Mouse (Mus musculus): ENCODE data around the gene Cog1. TPM values are rescaled to one million over a fixed set of nuclear protein-coding genes. Genes with fewer than 3 reads are reported as not detected.
"Not testable (repeated sequence)": the region's sequence is repeated elsewhere in the genome, so short reads cannot be mapped to it uniquely, and the experiment has no call there.

Cog1 gene
- polyA plus RNA-seq, 1 experiment from 2014 or later, result 35.0 TPM

- H3K4me1 ChIP-seq (ENCODE audit: control insufficient read depth, insufficient read depth, low read length), result no peaks in the 10 kb centered on the region
- H3K27me3 ChIP-seq (ENCODE audit: control insufficient read depth, insufficient read depth, low read length), result no peaks in the 10 kb centered on the region
- no peak overlapping the region for H3K4me3 ChIP-seq (ENCODE audit: low read depth, low read length)
- ATAC-seq (ENCODE audit: low read depth), result no peak
- peaks cover 66% of the 10 kb centered on the region for H3K36me3 ChIP-seq (ENCODE audit: control insufficient read depth, insufficient read depth, low read length)
- H3K4me2 ChIP-seq (ENCODE audit: low read depth, low read length), result no peak overlapping the region
- H3K27ac ChIP-seq (ENCODE audit: low read depth, low read length), result no peak overlapping the region
- 93% methylated on average over 8 of the region's 8 CpGs for WGBS
- no peaks in the 10 kb centered on the region for H3K9me3 ChIP-seq (ENCODE audit: control insufficient read depth, low read length)
- H3K9ac ChIP-seq (replicated peaks; ENCODE audit: low read depth, low read length), result no peak overlapping the region
Measured at GRCm38 (mm10) chr11:113658319-113658718, 9.3 kb downstream of the Cog1 start.

GRCm38 (mm10) chr11:113658763-113659162, 9.8 kb downstream of the Cog1 start:
- H3K27ac ChIP-seq (ENCODE audit: low read depth, low read length), result no peak overlapping the region
- ATAC-seq (ENCODE audit: low read depth), result no peak

GRCm38 (mm10) chr11:113660213-113660612, 11.2 kb downstream of the Cog1 start:
- not testable (repeated sequence) for H3K27ac ChIP-seq (ENCODE audit: low read depth, low read length); H3K9me3 ChIP-seq (ENCODE audit: control insufficient read depth, low read length); H3K4me3 ChIP-seq (ENCODE audit: low read depth, low read length); H3K27me3 ChIP-seq (ENCODE audit: control insufficient read depth, insufficient read depth, low read length); H3K9ac ChIP-seq (replicated peaks; ENCODE audit: low read depth, low read length); H3K4me1 ChIP-seq (ENCODE audit: control insufficient read depth, insufficient read depth, low read length); ATAC-seq (ENCODE audit: low read depth); H3K4me2 ChIP-seq (ENCODE audit: low read depth, low read length)
- peaks cover 56% of the 10 kb centered on the region for H3K36me3 ChIP-seq (ENCODE audit: control insufficient read depth, insufficient read depth, low read length)
- 99% methylated on average over 3 of the region's 3 CpGs for WGBS

More at GRCm38 (mm10) chr11:113658763-113659162, 9.8 kb downstream of the Cog1 start:
- no peak overlapping the region for H3K4me2 ChIP-seq (ENCODE audit: low read depth, low read length)
- H3K4me3 ChIP-seq (ENCODE audit: low read depth, low read length), result no peak overlapping the region
- peaks cover 64% of the 10 kb centered on the region for H3K36me3 ChIP-seq (ENCODE audit: control insufficient read depth, insufficient read depth, low read length)
- no peaks in the 10 kb centered on the region for H3K4me1 ChIP-seq (ENCODE audit: control insufficient read depth, insufficient read depth, low read length)
- no peak overlapping the region for H3K9ac ChIP-seq (replicated peaks; ENCODE audit: low read depth, low read length)
- H3K9me3 ChIP-seq (ENCODE audit: control insufficient read depth, low read length), result no peaks in the 10 kb centered on the region
- 95% methylated on average over 4 of the region's 4 CpGs for WGBS
- H3K27me3 ChIP-seq (ENCODE audit: control insufficient read depth, insufficient read depth, low read length), result no peaks in the 10 kb centered on the region

GRCm38 (mm10) chr11:113660940-113661339, 12.0 kb downstream of the Cog1 start:
- WGBS, result 89% methylated on average over 11 of the region's 11 CpGs
- Histone ChIP-seq H3K4me1 (ENCODE audit: control insufficient read depth, insufficient read depth, low read length) (no peaks in the 10 kb centered on the region), H3K4me3 (ENCODE audit: low read depth, low read length) (no peak overlapping the region), H3K4me2 (ENCODE audit: low read depth, low read length) (no peak overlapping the region), H3K27me3 (ENCODE audit: control insufficient read depth, insufficient read depth, low read length) (no peaks in the 10 kb centered on the region), H3K9ac (replicated peaks; ENCODE audit: low read depth, low read length) (no peak overlapping the region), H3K27ac (ENCODE audit: low read depth, low read length) (no peak overlapping the region), H3K9me3 (ENCODE audit: control insufficient read depth, low read length) (no peaks in the 10 kb centered on the region), H3K36me3 (ENCODE audit: control insufficient read depth, insufficient read depth, low read length) (peaks cover 49% of the 10 kb centered on the region)
- ATAC-seq (ENCODE audit: low read depth), result no peak

- ATAC-seq (ENCODE audit: low read depth), result no peak
- no peaks in the 10 kb centered on the region for H3K27me3 ChIP-seq (ENCODE audit: control insufficient read depth, insufficient read depth, low read length)
Measured at GRCm38 (mm10) chr11:113661835-113662351, 12.9 kb downstream of the Cog1 start.

DNA sequence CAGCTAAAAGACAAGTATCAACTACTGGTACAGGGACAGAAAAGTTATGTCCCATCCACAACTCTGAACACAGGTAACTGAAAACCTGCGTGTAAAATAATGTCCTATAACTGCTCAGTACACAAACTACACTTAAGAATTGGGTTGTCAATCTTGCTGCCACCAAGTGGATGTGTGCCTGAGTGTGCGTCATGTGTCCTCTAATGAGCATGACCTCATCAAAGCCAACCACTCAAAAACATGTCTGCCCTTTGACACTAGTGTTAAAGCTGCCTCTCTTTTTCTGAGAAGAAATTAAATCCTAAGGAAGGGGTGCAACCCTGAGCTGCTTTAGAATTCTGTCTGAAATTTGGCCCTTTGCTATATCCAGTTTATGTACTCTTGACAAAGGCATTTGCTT, 15.3 kb downstream of the Cog1 start:
- 72% methylated on average over 2 of the region's 2 CpGs for WGBS
- H3K9me3 ChIP-seq (ENCODE audit: control insufficient read depth, low read length), result no peaks in the 10 kb centered on the region
- ATAC-seq (ENCODE audit: low read depth), result no peak
- H3K4me1 ChIP-seq (ENCODE audit: control insufficient read depth, insufficient read depth, low read length), result 0 out of 2 replicates have a peak, but pooled peaks cover 7% of the 10 kb centered on the region
- peaks cover 27% of the 10 kb centered on the region for H3K36me3 ChIP-seq (ENCODE audit: control insufficient read depth, insufficient read depth, low read length)
- no peaks in the 10 kb centered on the region for H3K27me3 ChIP-seq (ENCODE audit: control insufficient read depth, insufficient read depth, low read length)
- H3K9ac ChIP-seq (replicated peaks; ENCODE audit: low read depth, low read length), result no peak overlapping the region
- H3K4me3 ChIP-seq (ENCODE audit: low read depth, low read length), result no peak overlapping the region
- no peak overlapping the region for H3K4me2 ChIP-seq (ENCODE audit: low read depth, low read length)
- no peak overlapping the region for H3K27ac ChIP-seq (ENCODE audit: low read depth, low read length)

More at GRCm38 (mm10) chr11:113661835-113662351, 12.9 kb downstream of the Cog1 start:
- Histone ChIP-seq H3K4me1 (ENCODE audit: control insufficient read depth, insufficient read depth, low read length) (no peaks in the 10 kb centered on the region), H3K4me2 (ENCODE audit: low read depth, low read length) (no peak overlapping the region), H3K27ac (ENCODE audit: low read depth, low read length) (no peak overlapping the region), H3K9ac (replicated peaks; ENCODE audit: low read depth, low read length) (no peak overlapping the region), H3K4me3 (ENCODE audit: low read depth, low read length) (no peak overlapping the region), H3K9me3 (ENCODE audit: control insufficient read depth, low read length) (no peaks in the 10 kb centered on the region), H3K36me3 (ENCODE audit: control insufficient read depth, insufficient read depth, low read length) (peaks cover 40% of the 10 kb centered on the region)
- 95% methylated on average over 18 of the region's 18 CpGs for WGBS

- Histone ChIP-seq H3K36me3 (ENCODE audit: control insufficient read depth, insufficient read depth, low read length) (peaks cover 19% of the 10 kb centered on the region), H3K27me3 (ENCODE audit: control insufficient read depth, insufficient read depth, low read length) (no peaks in the 10 kb centered on the region), H3K4me1 (ENCODE audit: control insufficient read depth, insufficient read depth, low read length) (0 out of 2 replicates have a peak, but pooled peaks cover 7% of the 10 kb centered on the region), H3K9ac (replicated peaks; ENCODE audit: low read depth, low read length) (no peak overlapping the region), H3K27ac (ENCODE audit: low read depth, low read length) (no peak overlapping the region), H3K4me3 (ENCODE audit: low read depth, low read length) (no peak overlapping the region), H3K4me2 (ENCODE audit: low read depth, low read length) (no peak overlapping the region), H3K9me3 (ENCODE audit: control insufficient read depth, low read length) (no peaks in the 10 kb centered on the region)
- ATAC-seq (ENCODE audit: low read depth), result no peak
- 81% methylated on average over 6 of the region's 6 CpGs for WGBS
Measured at GRCm38 (mm10) chr11:113666205-113666604, 17.2 kb downstream of the Cog1 start.

DNA sequence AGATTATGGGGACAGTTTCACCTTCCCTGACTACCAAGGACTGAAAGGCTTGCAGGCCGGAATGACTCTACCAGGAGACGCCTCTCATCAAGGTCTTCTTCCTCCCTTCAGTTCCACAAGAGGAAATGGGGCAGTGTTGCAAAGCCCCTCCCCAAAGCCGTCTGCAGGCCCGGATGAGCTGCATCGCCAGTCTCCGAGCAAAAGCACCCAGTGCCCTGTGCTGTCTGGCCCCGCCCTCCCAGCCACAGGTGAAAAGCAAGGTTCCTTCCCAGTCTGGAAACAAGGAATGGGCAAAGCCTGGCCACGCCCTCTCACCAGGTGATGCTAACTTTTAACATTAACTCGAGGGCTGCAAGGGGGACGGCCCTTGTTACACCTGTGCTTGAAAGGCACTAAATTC, 17.7 kb downstream of the Cog1 start:
- Histone ChIP-seq H3K4me3 (ENCODE audit: low read depth, low read length) (no peak overlapping the region), H3K9ac (replicated peaks; ENCODE audit: low read depth, low read length) (no peak overlapping the region), H3K9me3 (ENCODE audit: control insufficient read depth, low read length) (no peaks in the 10 kb centered on the region), H3K4me2 (ENCODE audit: low read depth, low read length) (no peak overlapping the region), H3K27ac (ENCODE audit: low read depth, low read length) (no peak overlapping the region), H3K36me3 (ENCODE audit: control insufficient read depth, insufficient read depth, low read length) (peaks cover 14% of the 10 kb centered on the region), H3K27me3 (ENCODE audit: control insufficient read depth, insufficient read depth, low read length) (no peaks in the 10 kb centered on the region), H3K4me1 (ENCODE audit: control insufficient read depth, insufficient read depth, low read length) (0 out of 2 replicates have a peak, but pooled peaks cover 7% of the 10 kb centered on the region)
- WGBS, result 58% methylated on average over 10 of the region's 10 CpGs
- no peak for ATAC-seq (ENCODE audit: low read depth)

- Histone ChIP-seq H3K4me1 (ENCODE audit: control insufficient read depth, insufficient read depth, low read length) (0 out of 2 replicates have a peak, but pooled peaks cover 7% of the 10 kb centered on the region), H3K4me3 (ENCODE audit: low read depth, low read length) (no peak overlapping the region), H3K9me3 (ENCODE audit: control insufficient read depth, low read length) (no peaks in the 10 kb centered on the region), H3K27me3 (ENCODE audit: control insufficient read depth, insufficient read depth, low read length) (no peaks in the 10 kb centered on the region), H3K36me3 (ENCODE audit: control insufficient read depth, insufficient read depth, low read length) (peaks cover 10% of the 10 kb centered on the region), H3K9ac (replicated peaks; ENCODE audit: low read depth, low read length) (no peak overlapping the region), H3K4me2 (ENCODE audit: low read depth, low read length) (no peak overlapping the region), H3K27ac (ENCODE audit: low read depth, low read length) (no peak overlapping the region)
- WGBS, result 67% methylated on average over 2 of the region's 2 CpGs
- ATAC-seq (ENCODE audit: low read depth), result no peak; the same call in 1 of the 2 replicates
Measured at GRCm38 (mm10) chr11:113667122-113667521, 18.2 kb downstream of the Cog1 start.

Data from neural tube, embryonic 14.5 days (tissue).